Mouse (Mus musculus) heart, adult 2 months (tissue): ENCODE measurements around the gene Slc16a1. TPM values are rescaled to one million over a fixed set of nuclear protein-coding genes. Genes with fewer than 3 reads are reported as not detected.
"Not testable (repeated sequence)": the region's sequence is repeated elsewhere in the genome, so short reads cannot be mapped to it uniquely, and the experiment has no call there.

Experiments
- DNase-seq, 2 experiments: peaks; one replicate each; pipeline ENCODE4 v3.0.0; 2021
- H3K27ac ChIP-seq: fragments of 200-600 bp; 2 replicates; pipeline ENCODE4 v1.8.1; 2022
- H3K27me3 ChIP-seq: fragments of 200-500 bp; 2 replicates; pipeline ENCODE4 v1.6.1; 2012; ENCODE audit warnings: mild to moderate bottlenecking, low read length, inconsistent platforms, mixed read lengths; ENCODE audit not compliant: control insufficient read depth, insufficient read depth
- H3K36me3 ChIP-seq: fragments of 200-500 bp; 2 replicates; pipeline ENCODE4 v1.6.1; 2012; ENCODE audit warnings: low read length, inconsistent platforms; ENCODE audit not compliant: control insufficient read depth, insufficient read depth
- H3K4me1 ChIP-seq: fragments of 200-500 bp; 2 replicates; pipeline ENCODE4 v1.6.1; 2011; ENCODE audit warnings: low read length; ENCODE audit not compliant: control insufficient read depth, insufficient read depth
- H3K4me3 ChIP-seq: fragments of 200-600 bp; 2 replicates; pipeline ENCODE4 v1.8.1; 2022
- H3K79me2 ChIP-seq: fragments of 200-500 bp; replicated peaks from 2 replicates; pipeline ENCODE4 v1.6.1; 2012; ENCODE audit warnings: mild to moderate bottlenecking, inconsistent platforms, low read length, moderate library complexity, mixed read lengths; ENCODE audit not compliant: control insufficient read depth, insufficient read depth
- H3K9ac ChIP-seq: fragments of 200-500 bp; 2 replicates; pipeline ENCODE4 v1.6.1; 2012; ENCODE audit warnings: low read depth, mild to moderate bottlenecking, control low read depth, inconsistent platforms, low read length, mixed read lengths
- CTCF ChIP-seq: fragments of 200-600 bp; IDR thresholded peaks from 2 replicates; pipeline ENCODE4 v1.8.1; 2022; ENCODE audit warnings: antibody characterized with exemption, mild to moderate bottlenecking, moderate library complexity
- EP300 ChIP-seq: fragments of 200-500 bp; IDR thresholded peaks from 2 replicates; pipeline ENCODE4 v1.6.1; 2011; ENCODE audit warnings: low read depth, low read length, control low read depth; ENCODE audit not compliant: insufficient read depth
- POLR2A ChIP-seq: fragments of 200-500 bp; IDR thresholded peaks from 2 replicates; pipeline ENCODE4 v1.6.1; 2011; ENCODE audit warnings: mild to moderate bottlenecking, low read depth, low read length, control low read depth; ENCODE audit not compliant: insufficient read depth
- WGBS: fragments of 180-500 bp; shearing (Covaris S2); methylation state at CpG from one replicate; pipeline ENCODE4 v1.1.7; 2018; 5-methylcytosine and 5-hydroxymethylcytosine counted together
- intact Hi-C: fragments of 180-260 bp; cut with DNase I; formaldehyde crosslinking; loops from one replicate; pipeline ENCODE4 v1.15.1; 2025
- polyA plus RNA-seq: library from polyadenylated mRNA; depleted of rRNA; stranded (reverse); fragments of >200 nt; gene quantifications from 2 replicates; pipeline ENCODE4 v1.2.3, GENCODE M21; 2012
- total RNA-seq, 2 experiments: library from RNA; stranded (reverse); gene quantifications; 2 replicates each; pipeline ENCODE4 v1.2.3; 2021

Slc16a1 gene
- total and polyA plus RNA-seq, 3 experiments, result 91.9 to 177 (median 157) TPM

DNA sequence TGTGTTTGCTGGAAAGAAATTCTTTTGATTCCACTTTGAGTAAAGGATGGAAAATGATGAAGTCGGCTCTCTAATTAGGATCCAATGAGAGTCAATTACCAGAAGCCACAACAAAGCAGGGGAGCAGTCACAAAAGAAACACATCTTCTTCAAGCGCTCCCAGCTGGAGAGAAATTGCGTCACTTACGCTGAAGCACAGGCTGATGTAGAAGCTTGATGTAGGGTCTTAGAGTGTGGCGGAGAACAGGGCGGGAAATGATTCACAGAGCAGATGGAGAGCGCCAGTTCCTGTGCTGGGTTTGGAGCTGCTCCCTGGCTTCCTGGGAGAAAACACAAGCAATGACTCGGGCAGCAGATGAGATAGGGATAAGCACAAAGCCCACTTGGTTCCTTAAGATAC, 40.4 kb downstream of the Slc16a1 start:
- H3K27ac ChIP-seq, result no peak overlapping the region
- DNase-seq, result no peak
- no peak for TF ChIP-seq CTCF
- TF ChIP-seq EP300, result no peak
- no peak for TF ChIP-seq POLR2A
- H3K79me2 ChIP-seq, result no peaks in the 10 kb centered on the region
- H3K4me3 ChIP-seq, result no peak overlapping the region
- H3K27me3 ChIP-seq, result no peaks in the 10 kb centered on the region
- peaks cover 9% of the 10 kb centered on the region for H3K4me1 ChIP-seq
- H3K9ac ChIP-seq, result no peak overlapping the region
- WGBS, result 89% methylated on average over 8 of the region's 8 CpGs
- no peaks in the 10 kb centered on the region for H3K36me3 ChIP-seq
- intact Hi-C loops, result no loop called here

DNA sequence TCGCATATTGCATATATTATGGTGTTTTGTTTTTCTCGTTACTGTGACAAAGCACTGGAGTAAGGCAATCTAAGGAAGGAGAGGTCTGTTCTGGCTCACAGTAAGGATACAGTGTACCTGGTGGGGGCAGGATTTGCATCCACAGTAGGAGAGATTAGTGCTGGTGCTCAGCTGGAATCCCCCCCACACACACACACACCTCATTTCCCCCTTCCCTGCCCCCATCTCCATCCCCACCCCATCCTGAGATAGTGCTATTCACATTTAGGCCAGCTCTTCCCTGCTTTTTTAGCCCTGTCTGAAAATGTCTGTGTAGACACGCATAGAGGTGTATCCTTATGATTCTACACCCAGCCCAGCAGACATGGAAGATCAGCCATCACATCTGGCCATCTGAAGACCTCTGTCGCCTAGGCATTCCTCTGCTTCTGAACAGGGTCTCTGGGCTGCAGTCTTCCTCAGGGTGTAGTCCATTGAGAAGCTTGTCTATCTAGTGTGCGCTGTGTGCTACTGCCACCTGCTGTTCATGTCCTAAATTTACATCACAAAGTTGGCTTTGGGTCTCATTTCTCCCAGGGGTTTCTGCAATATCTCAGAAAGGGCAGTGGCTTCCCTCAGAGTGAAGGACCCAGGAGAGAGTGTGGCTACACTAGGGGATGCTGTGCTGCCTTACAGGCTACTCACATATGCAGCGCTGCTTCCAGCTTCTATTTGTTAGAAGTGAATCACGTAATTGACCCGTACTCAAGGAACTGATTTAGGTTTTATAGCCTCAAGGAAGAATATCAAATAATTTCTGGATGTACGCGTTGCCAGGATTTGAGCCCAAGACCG, 44.4 kb downstream of the Slc16a1 start:
- no peaks in the 10 kb centered on the region for H3K36me3 ChIP-seq
- H3K4me3 ChIP-seq, result no peak overlapping the region
- intact Hi-C loops, result loop anchor here (1.0 to 2.0 kb wide), 2 partner anchors 142 to 170 kb away; no protein-coding TSS in a partner anchor
- H3K4me1 ChIP-seq, result no peaks in the 10 kb centered on the region; the same call in 1 of the 2 replicates
- no peak overlapping the region for H3K27ac ChIP-seq
- H3K27me3 ChIP-seq, result no peaks in the 10 kb centered on the region
- TF ChIP-seq EP300, result peak; percentile 70
- TF ChIP-seq CTCF, result peak; percentile 89
- TF ChIP-seq POLR2A, result no peak
- DNase-seq, result peak; percentile 50 to 57
- no peaks in the 10 kb centered on the region for H3K79me2 ChIP-seq
- 59% methylated on average over 11 of the region's 11 CpGs for WGBS
- no peak overlapping the region for H3K9ac ChIP-seq

DNA sequence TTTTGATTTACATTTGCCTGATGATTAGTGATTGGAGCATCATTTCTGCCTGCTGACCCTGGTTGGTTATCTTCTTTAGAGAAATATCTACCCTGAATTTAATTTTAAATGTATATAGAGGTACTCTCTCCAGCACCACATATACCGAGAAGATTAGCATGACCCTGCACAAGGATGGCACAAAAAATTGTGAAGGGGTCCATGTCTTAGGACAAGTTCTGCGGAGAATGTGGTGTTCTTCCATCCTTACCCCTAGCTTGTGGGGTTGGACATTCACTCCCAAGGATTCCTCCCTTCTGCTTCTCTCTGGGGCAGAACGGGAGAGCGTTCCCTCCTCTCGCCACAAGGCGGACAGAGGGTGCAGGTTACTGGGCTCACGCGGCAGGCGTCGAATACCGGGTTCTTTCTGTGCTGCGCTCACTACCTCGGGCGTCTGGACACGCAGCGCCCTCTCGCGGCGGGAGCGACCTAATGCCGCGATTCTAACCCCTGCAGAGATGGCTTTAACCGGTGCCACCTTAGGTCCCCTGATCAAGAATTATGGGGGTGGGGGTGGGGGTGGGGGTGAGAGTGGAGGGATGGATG, 62.4 kb downstream of the Slc16a1 start:
- 0 out of 2 replicates have a peak, but pooled peaks cover 1% of the 10 kb centered on the region for H3K27me3 ChIP-seq
- WGBS, result 5% methylated on average over 23 of the region's 23 CpGs
- TF ChIP-seq EP300, result no peak
- no peak for TF ChIP-seq POLR2A
- peak; percentile 76 for TF ChIP-seq CTCF
- H3K79me2 ChIP-seq, result no peaks in the 10 kb centered on the region
- intact Hi-C loops, result no loop called here
- H3K4me3 ChIP-seq, result no peak overlapping the region
- H3K4me1 ChIP-seq, result no peaks in the 10 kb centered on the region
- no peak overlapping the region for H3K9ac ChIP-seq
- DNase-seq, result peak; percentile 67 to 72
- H3K36me3 ChIP-seq, result no peaks in the 10 kb centered on the region
- H3K27ac ChIP-seq, result no peak overlapping the region

DNA sequence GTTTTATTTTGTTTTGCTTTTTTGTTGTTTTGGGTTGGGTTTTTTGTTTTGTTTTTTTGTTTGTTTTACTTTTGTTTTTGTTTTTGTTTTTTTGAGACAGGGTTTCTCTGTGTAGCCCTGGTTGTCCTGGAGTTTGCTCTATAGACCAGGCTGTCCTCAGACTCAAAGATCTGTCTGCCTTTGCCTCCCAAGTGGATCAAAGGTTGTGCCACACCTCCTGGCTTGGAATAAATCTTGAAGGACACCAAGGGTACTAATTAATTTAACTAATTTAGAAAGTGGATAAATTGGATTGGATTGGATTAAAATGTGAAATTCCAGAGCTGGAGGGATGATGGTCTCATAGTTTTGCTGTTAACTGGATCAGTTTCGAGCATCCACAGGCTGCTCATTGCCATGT, 63.3 kb downstream of the Slc16a1 start:
- H3K27ac ChIP-seq, result no peak overlapping the region
- H3K27me3 ChIP-seq, result 0 out of 2 replicates have a peak, but pooled peaks cover 1% of the 10 kb centered on the region
- WGBS, result 97% methylated on average over 1 of the region's 1 CpGs
- DNase-seq, result no peak
- H3K4me3 ChIP-seq, result no peak overlapping the region
- H3K36me3 ChIP-seq, result no peaks in the 10 kb centered on the region
- H3K79me2 ChIP-seq, result no peaks in the 10 kb centered on the region
- TF ChIP-seq POLR2A (no peak), CTCF (no peak), EP300 (no peak)
- no peak overlapping the region for H3K9ac ChIP-seq
- intact Hi-C loops, result no loop called here
- H3K4me1 ChIP-seq, result no peaks in the 10 kb centered on the region

DNA sequence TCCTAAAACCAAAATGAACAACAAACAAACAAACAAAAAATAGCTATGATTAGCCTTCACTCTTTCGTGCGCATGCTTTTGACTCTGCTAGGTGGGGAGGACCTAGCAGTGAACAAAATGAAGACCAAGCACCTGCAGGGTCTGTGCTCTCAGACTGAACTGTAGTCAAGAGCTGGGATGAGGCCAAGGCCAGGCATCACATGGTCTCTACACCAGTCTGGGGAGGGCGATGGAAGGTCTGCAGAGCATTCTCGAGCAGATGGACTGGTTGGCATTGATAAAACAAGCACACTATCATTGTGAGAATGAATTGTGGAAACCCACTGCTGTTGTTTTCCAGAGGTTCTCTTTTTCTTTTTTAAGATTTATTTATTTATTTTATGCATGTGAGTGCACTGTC, 65.5 kb downstream of the Slc16a1 start:
- H3K27ac ChIP-seq, result no peak overlapping the region
- no peak for TF ChIP-seq POLR2A
- TF ChIP-seq CTCF, result no peak
- TF ChIP-seq EP300, result no peak
- no peak for DNase-seq
- 0 out of 2 replicates have a peak, but pooled peaks cover 1% of the 10 kb centered on the region for H3K27me3 ChIP-seq
- H3K4me3 ChIP-seq, result no peak overlapping the region
- no peaks in the 10 kb centered on the region for H3K36me3 ChIP-seq
- no peak overlapping the region for H3K9ac ChIP-seq
- WGBS, result 85% methylated on average over 4 of the region's 4 CpGs
- intact Hi-C loops, result no loop called here
- no peaks in the 10 kb centered on the region for H3K79me2 ChIP-seq
- H3K4me1 ChIP-seq, result no peaks in the 10 kb centered on the region

DNA sequence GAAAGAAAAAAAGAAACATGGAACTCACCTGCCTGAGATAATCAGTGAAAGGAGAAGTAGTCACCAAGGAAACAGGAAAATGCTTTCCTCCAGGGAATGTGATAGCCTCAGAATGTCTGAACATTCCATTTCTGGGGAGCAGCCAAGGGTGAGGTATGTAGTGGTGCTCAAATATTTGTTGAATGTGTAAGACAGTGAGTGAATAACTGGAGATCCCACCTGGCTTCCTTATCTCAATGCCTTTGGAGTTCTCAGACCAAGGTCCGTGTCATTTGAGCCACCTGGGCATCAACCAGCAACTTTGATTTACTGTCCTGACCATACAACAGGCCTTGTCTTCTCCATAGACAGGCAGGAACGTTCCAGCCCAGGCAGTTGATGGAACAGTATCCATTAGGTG, 68.0 kb downstream of the Slc16a1 start:
- no peaks in the 10 kb centered on the region for H3K4me1 ChIP-seq

DNA sequence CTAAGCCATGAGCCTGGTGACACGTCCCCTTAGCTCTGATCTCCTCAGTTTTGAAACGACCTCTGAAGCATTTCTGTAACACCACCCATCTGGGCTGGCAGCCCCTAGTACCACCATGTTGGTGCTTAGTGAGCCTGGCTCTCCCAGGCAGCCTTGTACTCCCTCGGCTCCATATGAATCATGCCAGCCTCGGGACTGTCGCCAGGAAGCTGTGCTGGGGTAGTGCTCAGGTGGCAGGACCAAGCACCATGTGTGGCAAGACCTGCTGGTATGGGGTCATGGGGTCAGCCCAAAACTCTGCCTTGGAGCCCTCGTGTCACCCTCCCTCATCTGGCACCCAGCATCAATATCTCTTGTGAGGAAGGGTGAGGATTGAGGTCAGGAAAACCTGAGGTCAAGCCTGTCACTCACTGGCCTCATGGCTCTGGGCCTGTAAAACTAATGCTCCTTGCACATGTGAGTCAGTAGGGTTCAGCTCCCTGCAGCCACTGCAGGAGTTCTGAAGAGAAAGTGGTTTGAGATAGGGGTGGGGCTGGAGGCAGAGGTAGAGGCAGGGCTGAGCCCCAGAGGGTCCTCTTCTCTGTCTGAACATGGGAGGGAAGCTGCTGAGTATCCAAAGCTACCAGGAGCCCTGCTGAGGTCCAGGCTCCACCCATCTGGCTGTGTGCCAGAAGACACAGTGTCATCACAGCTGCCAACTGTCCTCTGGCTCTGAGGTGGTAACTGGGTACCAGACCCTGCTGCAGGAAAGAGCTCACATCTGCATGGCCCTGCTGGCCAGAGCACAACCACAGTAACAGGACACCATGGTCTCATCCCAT, 68.7 kb downstream of the Slc16a1 start:
- H3K4me1 ChIP-seq, H3K4me3 ChIP-seq, H3K36me3 ChIP-seq, H3K27me3 ChIP-seq, intact Hi-C loops, H3K27ac ChIP-seq, H3K9ac ChIP-seq, H3K79me2 ChIP-seq: not testable (repeated sequence)
- peak in 1 of 2 experiments; percentile 19 for DNase-seq
- WGBS, result 68% methylated on average over 6 of the region's 6 CpGs

More for the DNA sequence above, 68.0 kb downstream of the Slc16a1 start:
- Histone ChIP-seq H3K4me3 (no peak overlapping the region), H3K79me2 (no peaks in the 10 kb centered on the region), H3K27me3 (no peaks in the 10 kb centered on the region), H3K36me3 (no peaks in the 10 kb centered on the region), H3K27ac (no peak overlapping the region), H3K9ac (no peak overlapping the region)
- TF ChIP-seq POLR2A (no peak), EP300 (no peak), CTCF (no peak)
- WGBS, result 76% methylated on average over 2 of the region's 2 CpGs
- intact Hi-C loops, result no loop called here
- DNase-seq, result no peak

DNA sequence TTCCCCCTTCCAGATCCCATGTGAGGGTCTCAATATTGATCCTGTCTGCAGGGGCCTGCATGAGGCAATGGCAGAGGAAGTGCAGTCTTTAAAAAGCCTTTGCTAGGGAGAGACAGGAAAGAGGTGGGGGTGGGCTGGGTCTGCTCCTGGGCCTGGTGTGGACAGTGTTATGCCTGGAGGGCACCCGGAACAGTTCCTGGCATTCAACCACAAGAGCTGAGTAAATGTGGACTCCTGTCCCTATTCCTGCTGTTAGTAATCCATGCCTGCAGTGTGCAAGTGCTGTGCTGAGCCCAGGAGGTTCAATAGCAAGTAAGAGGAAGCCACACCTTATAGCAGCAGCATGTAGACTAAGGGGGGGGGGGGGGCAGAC, 69.3 kb downstream of the Slc16a1 start:
- intact Hi-C loops, H3K4me1 ChIP-seq, H3K27me3 ChIP-seq, H3K4me3 ChIP-seq, DNase-seq, H3K9ac ChIP-seq, H3K27ac ChIP-seq, H3K36me3 ChIP-seq, H3K79me2 ChIP-seq: not testable (repeated sequence)
- 38% methylated on average over 1 of the region's 1 CpGs for WGBS
